Mouse (Mus musculus): ENCODE measurements at regions not wholly inside any gene's neighbourhood (a gene's known extent, or its start where the extent isn't known, plus 50 kb on each side); places are given as distances from the start of the nearest gene placed in this dataset.

DNA sequence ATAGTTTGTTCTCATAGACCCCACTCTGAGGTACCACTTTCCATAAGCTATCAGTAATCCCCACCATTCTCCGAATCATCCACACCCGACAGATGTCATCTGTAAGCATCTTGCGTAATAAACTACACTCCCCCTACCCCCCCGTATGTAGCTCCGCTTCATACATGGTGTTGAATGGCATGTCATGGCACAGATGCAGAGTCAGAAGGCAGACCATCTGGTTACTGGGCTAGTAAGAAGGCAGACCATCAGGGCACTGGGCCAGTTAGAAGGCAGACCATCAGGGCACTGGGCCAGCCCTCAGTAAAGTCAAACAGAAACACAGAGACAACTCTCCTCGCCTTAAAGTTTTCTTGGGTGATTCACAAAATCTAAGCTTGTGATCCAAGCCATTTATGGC lies 88.9 kb upstream of the Sfswap start:
- intact Hi-C loops (cut with DNase I): no loop called here
- DNase-seq (ENCODE audit: low spot score in 2 of 2): no peak

DNA sequence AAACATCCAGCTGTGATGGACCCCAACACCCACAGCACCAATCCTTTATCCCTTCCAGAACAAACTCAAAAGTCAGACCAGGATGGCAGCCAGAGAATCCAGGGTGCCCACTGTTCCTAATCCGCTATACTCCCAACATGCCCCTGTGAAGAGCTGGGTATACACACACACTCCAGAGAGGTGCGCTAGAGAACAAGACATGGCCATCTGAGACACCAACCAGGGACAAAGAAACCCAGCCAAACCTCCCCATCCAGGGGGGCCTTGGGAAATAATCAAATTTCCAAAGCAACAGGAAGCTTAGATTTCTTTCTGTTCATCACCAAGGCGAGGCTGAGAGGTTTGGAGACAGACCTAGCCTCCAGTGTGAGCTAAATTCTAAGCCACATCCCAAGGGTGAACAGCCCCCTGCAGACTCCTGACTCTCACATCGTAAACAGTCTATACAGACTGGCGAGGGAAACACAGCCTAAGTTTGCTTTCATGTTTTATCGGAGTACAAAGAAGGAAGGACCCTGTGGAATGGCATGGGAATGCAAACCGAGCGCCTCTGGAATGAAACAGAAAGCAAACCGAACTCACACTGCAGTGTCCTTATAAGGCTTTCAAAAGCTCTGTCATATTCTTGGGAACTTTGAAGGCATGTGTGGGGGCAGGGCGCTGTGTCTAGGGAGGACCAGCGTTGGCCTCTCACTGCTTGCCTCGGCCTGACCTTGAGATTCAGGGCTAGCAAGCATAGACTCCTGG lies 85.9 kb upstream of the Sfswap start:
- intact Hi-C loops (cut with DNase I): no loop called here

DNA sequence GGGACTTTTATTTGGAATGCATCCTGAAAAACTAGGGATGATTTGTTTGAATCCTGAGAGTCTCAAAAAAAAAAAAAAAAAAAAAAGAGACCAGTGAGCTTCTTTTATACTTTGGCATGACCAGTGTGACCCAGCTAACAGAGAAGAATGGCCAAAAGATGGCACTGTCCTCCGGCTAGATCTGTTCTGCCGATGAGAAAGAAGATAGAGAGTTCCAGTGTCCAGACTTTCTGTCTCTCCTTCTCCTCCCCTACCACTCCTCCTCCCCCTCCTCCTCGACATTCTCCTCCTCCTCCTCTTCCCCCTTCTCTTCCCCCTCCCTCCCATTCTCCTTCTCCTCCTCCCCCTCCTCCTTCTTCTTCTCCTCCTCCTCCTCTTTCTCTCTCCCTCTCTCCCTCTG lies 84.6 kb upstream of the Sfswap start:
- intact Hi-C loops (cut with DNase I): no loop called here
- DNase-seq (ENCODE audit: low spot score in 2 of 2): peak; percentile 20 to 45

More for the DNA sequence above, 85.9 kb upstream of the Sfswap start:
- DNase-seq (ENCODE audit: low spot score in 2 of 2): no peak

DNA sequence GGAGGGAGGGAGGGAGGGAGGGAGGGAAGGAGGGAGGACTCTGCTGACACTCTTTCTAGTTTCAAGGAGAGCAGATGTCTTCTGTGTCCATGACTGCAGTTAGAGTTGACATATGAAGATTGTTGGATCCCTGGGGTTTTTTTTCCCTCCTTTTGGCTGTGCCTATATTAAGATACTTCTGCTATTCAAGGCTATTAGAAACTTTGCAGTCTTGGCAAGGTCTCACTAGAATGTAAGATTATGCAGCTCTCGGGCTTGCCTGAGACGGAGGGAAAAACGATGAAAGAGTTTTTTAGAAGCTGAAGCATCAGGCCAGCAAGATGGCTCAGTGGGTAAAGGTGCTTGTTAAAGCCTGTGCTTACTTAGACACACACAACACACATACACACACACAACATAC lies 83.5 kb upstream of the Sfswap start:
- DNase-seq (ENCODE audit: low spot score in 2 of 2): peak; percentile 23 to 68
- intact Hi-C loops (cut with DNase I): no loop called here

DNA sequence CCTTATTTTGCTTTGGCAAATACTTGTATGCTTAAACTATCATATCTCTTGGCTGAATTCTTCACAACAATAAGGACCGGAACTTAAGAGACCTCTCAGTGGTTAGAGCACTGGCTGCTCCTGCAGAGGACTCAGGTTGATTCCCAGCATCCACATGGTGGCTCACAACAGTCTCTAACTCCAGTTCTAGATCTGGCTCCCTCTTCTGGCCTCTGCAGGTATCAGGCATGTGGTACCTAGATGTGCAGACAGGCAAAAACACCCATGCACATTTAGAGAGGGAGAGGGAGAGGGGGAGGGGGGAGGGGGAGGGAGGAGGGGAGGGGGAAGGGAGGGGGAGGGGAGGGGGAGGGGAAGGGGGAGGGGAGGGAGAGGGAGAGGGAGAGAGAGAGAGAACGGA lies 80.0 kb upstream of the Sfswap start:
- no peak for DNase-seq (ENCODE audit: low spot score in 2 of 2)
- intact Hi-C loops (cut with DNase I): no loop called here

DNA sequence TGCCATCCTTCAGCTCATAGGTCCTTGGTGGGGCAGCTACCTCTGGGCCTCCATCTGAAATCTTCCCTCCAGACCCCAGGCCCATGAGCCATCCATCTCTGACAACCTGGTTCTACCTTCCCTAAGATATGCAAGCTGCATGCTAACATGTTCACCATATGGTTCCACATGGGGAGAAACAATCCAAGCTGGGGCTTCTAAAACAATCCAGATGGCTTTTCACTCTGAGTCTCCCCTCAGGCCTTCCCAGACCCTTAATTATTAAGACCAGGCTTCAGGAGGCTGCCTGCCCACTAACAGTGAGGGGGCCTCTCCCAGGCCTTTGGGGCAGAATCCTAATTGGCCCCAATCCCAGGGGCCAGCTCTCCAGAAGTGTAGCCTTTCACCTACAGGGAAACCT lies 71.1 kb upstream of the Sfswap start:
- no peak for DNase-seq (ENCODE audit: low spot score in 2 of 2)
- intact Hi-C loops (cut with DNase I): no loop called here

DNA sequence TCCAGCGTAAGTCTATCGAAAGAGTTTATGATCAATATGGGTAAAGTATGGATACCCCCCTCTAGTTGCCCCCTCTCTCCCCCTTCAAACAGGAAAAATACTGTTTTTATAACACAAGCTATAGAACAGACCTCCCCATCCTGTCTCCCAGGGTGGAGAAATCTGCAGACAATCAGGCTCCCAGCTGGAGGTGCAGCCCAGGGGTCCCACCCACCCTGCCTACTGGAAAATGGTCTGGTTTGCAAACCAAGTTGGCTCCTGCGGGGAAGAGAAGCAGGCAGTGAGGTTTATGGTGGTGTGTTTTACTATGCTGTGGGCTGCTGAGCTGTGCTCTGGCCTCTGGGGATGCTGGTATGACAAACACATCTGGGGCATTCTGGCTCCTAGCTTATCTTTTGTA lies 70.7 kb upstream of the Sfswap start:
- no peak for DNase-seq (ENCODE audit: low spot score in 2 of 2)
- intact Hi-C loops (cut with DNase I): no loop called here

DNA sequence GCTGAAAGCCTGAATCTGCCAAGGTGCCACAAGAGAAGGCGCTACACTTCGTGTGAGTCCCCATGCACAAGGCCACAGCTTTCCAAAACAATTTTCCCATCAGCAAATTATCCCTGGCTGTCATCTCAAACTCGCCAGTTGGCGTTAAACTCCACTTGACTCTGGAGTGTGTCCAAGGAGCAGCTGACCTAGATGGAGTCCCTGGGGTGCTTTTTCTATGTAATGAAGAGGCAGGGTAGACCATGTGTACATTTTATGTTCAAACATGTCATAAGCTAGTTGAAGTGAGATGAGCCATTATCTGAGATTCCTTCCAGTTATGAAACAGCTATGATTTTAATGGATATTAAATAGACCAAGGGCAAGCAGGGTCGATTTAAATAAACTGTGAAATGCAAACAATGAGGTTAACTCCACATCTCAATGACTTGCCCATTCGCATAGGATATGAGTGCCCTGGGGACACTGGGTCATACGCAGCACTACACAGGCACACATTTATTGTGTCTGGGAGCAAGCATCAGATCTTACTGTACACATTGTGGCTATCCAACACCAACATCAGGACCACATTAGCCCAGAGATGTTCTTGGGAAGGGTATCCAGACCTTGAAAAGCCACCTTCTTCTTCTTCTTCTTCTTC lies 51.0 kb upstream of the Sfswap start:
- intact Hi-C loops (cut with DNase I): no loop called here

More for the DNA sequence above, 51.0 kb upstream of the Sfswap start:
- DNase-seq (ENCODE audit: low spot score in 2 of 2): no peak
